Mouse (Mus musculus) liver, postnatal 0 days (tissue): ENCODE data around the gene Ncbp3. TPM values are rescaled to one million over a fixed set of nuclear protein-coding genes. Genes with fewer than 3 reads are reported as not detected.

Experiments used
- ATAC-seq: fragments of 200-750 bp; cut with Nextera tagmentation; 2 replicates; pipeline ENCODE4 v1.8.0; 2017; ENCODE audit warnings: mild to moderate bottlenecking, moderate library complexity
- DNase-seq: peaks from one replicate; pipeline ENCODE4 v3.0.0-alpha.2; 2016
- H3K27ac ChIP-seq: fragments of 300-500 bp; sonication (generic); 2 replicates; pipeline ENCODE4 v1.5.1; 2014; ENCODE audit warnings: antibody characterized with exemption, moderate library complexity, mild to moderate bottlenecking, low read depth
- H3K27me3 ChIP-seq: fragments of 300-500 bp; sonication (generic); 2 replicates; pipeline ENCODE4 v1.6.1; 2014; ENCODE audit warnings: low read length, control low read depth, mixed read lengths; ENCODE audit not compliant: insufficient read depth
- H3K36me3 ChIP-seq: fragments of 300-500 bp; sonication (generic); replicated peaks from 2 replicates; pipeline ENCODE4 v1.6.1; 2014; ENCODE audit warnings: mild to moderate bottlenecking, control low read depth, low read length, moderate library complexity, mixed read lengths; ENCODE audit not compliant: insufficient read depth
- H3K4me1 ChIP-seq: fragments of 300-500 bp; sonication (generic); 2 replicates; pipeline ENCODE4 v1.6.1; 2014; ENCODE audit warnings: antibody characterized with exemption, mild to moderate bottlenecking, control low read depth; ENCODE audit not compliant: insufficient read depth
- H3K4me2 ChIP-seq: fragments of 300-500 bp; sonication (generic); 2 replicates; pipeline ENCODE4 v1.6.1; 2014; ENCODE audit warnings: low read depth, mild to moderate bottlenecking, low read length, moderate library complexity, mixed read lengths
- H3K4me3 ChIP-seq: fragments of 300-500 bp; sonication (generic); 2 replicates; pipeline ENCODE4 v1.5.1; 2014; ENCODE audit warnings: low read depth, low read length
- H3K9ac ChIP-seq: fragments of 300-500 bp; sonication (generic); replicated peaks from 2 replicates; pipeline ENCODE4 v1.6.1; 2014; ENCODE audit warnings: mild to moderate bottlenecking, moderate library complexity
- H3K9me3 ChIP-seq: fragments of 300-500 bp; sonication (generic); 2 replicates; pipeline ENCODE4 v1.6.1; 2016; ENCODE audit warnings: mild to moderate bottlenecking, control low read depth, low read length, mixed read lengths
- CTCF ChIP-seq: sonication (generic); IDR thresholded peaks from 2 replicates; pipeline ENCODE4 v1.5.1; 2016; ENCODE audit warnings: antibody characterized with exemption, low read depth
- EP300 ChIP-seq: IDR thresholded peaks from 2 replicates; pipeline ENCODE4 v1.6.1; 2016; ENCODE audit warnings: antibody characterized with exemption, low read depth, mild to moderate bottlenecking
- WGBS: fragments of 180-500 bp; shearing (Covaris S2); extraction: QIAGEN DNeasy Blood & Tissue Kit; methylation state at CpG from one replicate; pipeline ENCODE4 v1.1.7; 2014; ENCODE audit not compliant: insufficient replicate concordance; 5-methylcytosine and 5-hydroxymethylcytosine counted together
- polyA plus RNA-seq: library from polyadenylated mRNA; unstranded; fragments of >200 nt; fragmentation: Nextera tagmentation; extraction: Ambion mirVana; gene quantifications from 2 replicates; pipeline ENCODE4 v1.2.1, GENCODE M21; 2015

Ncbp3 gene
- polyA plus RNA-seq, 1 experiment from 2014 or later, result 2.7 TPM

DNA sequence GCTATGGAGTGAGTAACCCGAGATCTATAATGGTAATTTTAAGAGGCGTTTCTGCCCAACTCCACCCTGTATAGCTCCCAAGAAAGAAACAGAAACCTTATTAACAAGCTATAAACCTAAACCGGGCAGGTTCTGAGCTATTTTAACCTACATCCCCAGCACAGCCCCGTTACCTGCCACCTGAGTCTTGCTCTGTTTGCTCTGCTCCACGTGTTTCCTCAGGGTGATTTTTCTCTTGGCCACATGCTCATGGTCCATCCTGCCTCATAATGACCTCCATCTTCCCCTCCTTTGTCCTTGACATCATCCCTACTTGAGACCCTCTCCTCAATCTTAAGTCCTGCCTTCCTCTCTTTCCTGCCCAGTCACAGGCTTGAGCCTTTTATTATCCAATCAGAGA lies 86.6 kb downstream of the Ncbp3 start:
- Histone ChIP-seq H3K27me3 (no peaks in the 10 kb centered on the region), H3K9ac (peak overlapping the region; percentile 96; the same call in 1 of the 2 replicates), H3K27ac (no peak overlapping the region), H3K36me3 (peaks cover 13% of the 10 kb centered on the region; the same call in 1 of the 2 replicates), H3K4me1 (peaks cover 34% of the 10 kb centered on the region), H3K4me2 (peak overlapping the region; percentile 87), H3K4me3 (0 out of 2 replicates have a peak overlapping the region, but pooled peaks have one; percentile 98), H3K9me3 (no peaks in the 10 kb centered on the region)
- no peak for ATAC-seq
- TF ChIP-seq EP300, result no peak
- TF ChIP-seq CTCF, result no peak
- 80% methylated on average over 5 of the region's 5 CpGs for WGBS
- DNase-seq, result no peak

DNA sequence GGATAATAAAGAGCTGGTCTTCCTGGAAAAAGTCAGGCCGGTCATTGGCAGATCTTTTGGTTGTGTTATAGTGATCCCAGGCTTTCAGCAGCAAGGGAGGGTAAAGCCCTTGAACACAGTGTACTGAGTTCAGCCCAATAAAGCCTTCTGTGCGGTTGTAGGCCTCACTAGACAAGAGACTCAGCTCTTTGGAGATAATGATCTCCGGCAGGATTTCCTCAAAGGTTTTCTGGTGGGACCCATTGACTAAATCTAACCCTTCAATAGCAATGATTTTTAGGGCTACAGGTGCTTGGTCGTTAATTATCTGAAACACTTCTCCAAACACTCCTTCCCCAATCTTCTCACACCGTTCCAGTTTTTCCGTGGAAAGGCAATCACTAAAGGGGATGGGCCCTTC lies 89.0 kb downstream of the Ncbp3 start:
- WGBS, result 42% methylated on average over 6 of the region's 6 CpGs
- H3K9ac ChIP-seq, result peak overlapping the region; percentile 96
- H3K27me3 ChIP-seq, result no peaks in the 10 kb centered on the region
- TF ChIP-seq EP300, result no peak
- no peak for TF ChIP-seq CTCF
- DNase-seq (no peak), ATAC-seq (no peak)
- H3K36me3 ChIP-seq, result peaks cover 13% of the 10 kb centered on the region; the same call in 1 of the 2 replicates
- peaks cover 34% of the 10 kb centered on the region for H3K4me1 ChIP-seq
- H3K4me2 ChIP-seq, result peak overlapping the region; percentile 87
- no peak overlapping the region for H3K27ac ChIP-seq
- H3K4me3 ChIP-seq, result peak overlapping the region; percentile 98
- no peaks in the 10 kb centered on the region for H3K9me3 ChIP-seq

DNA sequence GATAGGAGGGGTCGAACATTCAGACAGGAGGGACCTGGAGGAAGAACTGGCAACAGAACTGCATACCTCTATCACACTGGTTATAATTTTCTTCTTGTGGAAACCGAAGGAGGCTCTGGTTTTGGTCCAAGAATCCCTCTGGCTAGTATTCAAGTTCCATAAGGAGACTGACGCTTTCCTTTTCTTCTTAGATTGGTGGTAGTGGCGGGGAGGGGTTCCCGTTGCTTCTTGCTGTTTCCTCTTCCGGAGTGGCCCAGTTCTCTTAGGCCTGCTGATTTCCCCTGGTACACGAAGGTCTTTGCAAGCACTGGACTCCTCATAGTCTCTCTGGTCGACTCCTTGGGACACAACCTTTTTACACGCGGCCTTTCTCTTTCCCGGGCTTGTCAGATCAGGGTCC lies 89.5 kb downstream of the Ncbp3 start:
- H3K9ac ChIP-seq, result peak overlapping the region; percentile 96
- DNase-seq (peak; percentile 24), ATAC-seq (0 out of 2 replicates have a peak, but pooled peaks have one; percentile 3)
- H3K27me3 ChIP-seq, result no peaks in the 10 kb centered on the region
- H3K4me3 ChIP-seq, result peak overlapping the region; percentile 98
- WGBS, result 11% methylated on average over 11 of the region's 11 CpGs
- H3K4me1 ChIP-seq, result peaks cover 34% of the 10 kb centered on the region
- 0 out of 2 replicates have a peak overlapping the region, but pooled peaks have one; percentile 58 for H3K27ac ChIP-seq
- H3K9me3 ChIP-seq, result no peaks in the 10 kb centered on the region
- peaks cover 13% of the 10 kb centered on the region; the same call in 1 of the 2 replicates for H3K36me3 ChIP-seq
- H3K4me2 ChIP-seq, result peak overlapping the region; percentile 87
- TF ChIP-seq CTCF, result no peak
- no peak for TF ChIP-seq EP300

DNA sequence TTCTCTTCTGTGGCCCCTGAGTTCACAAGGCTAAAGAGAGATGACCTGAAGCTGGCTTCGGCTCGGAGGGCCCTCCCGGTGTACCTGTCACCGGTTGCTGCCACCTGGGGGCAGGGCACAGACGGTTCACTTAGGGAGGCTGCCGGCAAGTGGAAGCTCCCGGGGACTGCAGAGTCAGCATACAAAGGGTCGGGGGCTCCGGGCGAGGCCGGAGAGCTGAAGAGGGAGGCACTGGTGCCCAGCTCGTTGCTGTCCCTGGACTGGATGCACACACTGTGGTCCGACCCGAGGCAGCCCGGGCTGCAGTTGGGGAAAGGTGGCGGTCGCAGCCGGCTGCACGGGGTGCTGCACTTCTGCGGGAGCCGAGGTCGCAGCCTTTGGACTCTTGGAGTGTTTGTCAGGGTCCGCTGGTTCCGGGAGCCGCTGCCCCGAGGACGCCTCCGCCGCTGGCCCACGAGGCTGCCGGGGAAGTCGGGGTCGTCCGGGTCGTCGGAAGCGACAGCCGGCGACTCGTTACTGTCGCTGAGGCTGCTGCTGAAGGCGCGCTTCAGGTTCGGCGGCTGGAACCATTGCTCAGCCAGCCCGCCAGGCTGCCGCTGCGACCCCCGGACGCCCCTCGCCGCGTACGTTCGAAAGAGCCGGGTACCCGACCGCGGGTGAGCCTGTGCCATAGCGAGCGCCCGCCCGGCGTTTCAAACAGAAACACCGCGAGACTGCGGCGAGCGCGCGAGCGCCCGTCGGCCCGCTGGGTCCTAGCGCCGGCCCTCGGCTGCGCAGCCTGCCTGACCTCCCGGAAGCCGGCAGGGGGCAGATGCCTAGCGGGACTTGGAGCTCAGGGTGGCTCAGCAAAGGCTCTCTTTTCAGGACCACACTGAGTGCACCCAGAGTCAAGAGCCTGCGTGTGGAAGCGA lies 90.3 kb downstream of the Ncbp3 start, which contains the start of gene Haspin:
Haspin (minus strand) TSS at position 704 of the 911 bp plus-strand sequence.
- TF ChIP-seq CTCF, result peak; percentile 98
- TF ChIP-seq EP300, result no peak
- Histone ChIP-seq H3K4me1 (peaks cover 34% of the 10 kb centered on the region), H3K27ac (peak within 1 kb of the TSS; percentile 58), H3K9me3 (no peaks in the 10 kb centered on the region), H3K4me3 (peak within 1 kb of the TSS; percentile 98), H3K9ac (peak within 1 kb of the TSS; percentile 96), H3K4me2 (peak within 1 kb of the TSS; percentile 87), H3K27me3 (no peaks in the 10 kb centered on the region), H3K36me3 (peaks cover 10% of the 10 kb centered on the region; the same call in 1 of the 2 replicates)
- WGBS, result under 1% methylated on average over 82 of the region's 84 CpGs
- ATAC-seq (peak; percentile 98), DNase-seq (peak; percentile 95)

Other genes with a start within 250 kb of the Ncbp3 start
- 13.5 and 14.6 TPM in 2 replicates for gene Atp2a3, start 86.6 kb upstream of the Ncbp3 start, polyA plus RNA-seq
- gene P2rx1, start 48.7 kb upstream of the Ncbp3 start, polyA plus RNA-seq, result 7.0 and 7.9 TPM in 2 replicates
- 0.76 and 0.78 TPM in 2 replicates for gene Camkk1, start 28.8 kb upstream of the Ncbp3 start, polyA plus RNA-seq
- 0.24 and 0.33 TPM in 2 replicates for gene Itgae, start 42.8 kb downstream of the Ncbp3 start, polyA plus RNA-seq
- 4.6 and 5.3 TPM in 2 replicates for gene Haspin, start 90.5 kb downstream of the Ncbp3 start, polyA plus RNA-seq
- gene P2rx5, start 112.6 kb downstream of the Ncbp3 start, polyA plus RNA-seq, result 0.11 and 0.21 TPM in 2 replicates
- 169 and 174 TPM in 2 replicates for gene Emc6, start 129.3 kb downstream of the Ncbp3 start, polyA plus RNA-seq
- gene Tax1bp3, start 129.3 kb downstream of the Ncbp3 start, polyA plus RNA-seq, result 32.7 and 35.6 TPM in 2 replicates
- gene Ctns, start 151.3 kb downstream of the Ncbp3 start, polyA plus RNA-seq, result 7.3 and 8.4 TPM in 2 replicates
- 8.1 and 8.2 TPM in 2 replicates for gene Shpk, start 151.7 kb downstream of the Ncbp3 start, polyA plus RNA-seq
- gene Trpv1, start 186.5 kb downstream of the Ncbp3 start, polyA plus RNA-seq, result 0.07 TPM in 2 replicates
- gene Trpv3, start 219.6 kb downstream of the Ncbp3 start, polyA plus RNA-seq, result 0.02 and 0.05 TPM in 2 replicates